Mouse (Mus musculus) limb, embryonic 11.5 days (tissue): ENCODE data around the gene Dcaf5. TPM values are rescaled to one million over a fixed set of nuclear protein-coding genes. Genes with fewer than 3 reads are reported as not detected.
"Not testable (repeated sequence)": the region's sequence is repeated elsewhere in the genome, so short reads cannot be mapped to it uniquely, and the experiment has no call there.

Source experiments
- ATAC-seq: fragments of 200-750 bp; cut with Nextera tagmentation; 2 replicates; pipeline ENCODE4 v1.8.0; 2017; ENCODE audit warnings: low read depth; ENCODE audit not compliant: insufficient number of reproducible peaks, low FRiP score, low TSS enrichment
- DNase-seq: peaks from one replicate; pipeline ENCODE4 v3.0.0-alpha.2; 2015; ENCODE audit warnings: low spot score
- H3K27ac ChIP-seq: fragments of 300-500 bp; sonication (generic); replicated peaks from 2 replicates; pipeline ENCODE4 v1.5.1; 2014; ENCODE audit warnings: low read depth, mild to moderate bottlenecking, low read length
- H3K27me3 ChIP-seq: fragments of 300-500 bp; sonication (generic); 2 replicates; pipeline ENCODE4 v1.6.1; 2014; ENCODE audit warnings: mild to moderate bottlenecking, low read length, mixed read lengths; ENCODE audit not compliant: control insufficient read depth, insufficient read depth
- H3K36me3 ChIP-seq: fragments of 300-500 bp; sonication (generic); 2 replicates; pipeline ENCODE4 v1.6.1; 2014; ENCODE audit warnings: mild to moderate bottlenecking, low read length, moderate library complexity, mixed read lengths; ENCODE audit not compliant: control insufficient read depth, insufficient read depth
- H3K4me1 ChIP-seq: fragments of 300-500 bp; sonication (generic); 2 replicates; pipeline ENCODE4 v1.6.1; 2014; ENCODE audit warnings: low read length, mixed read lengths; ENCODE audit not compliant: control insufficient read depth, insufficient read depth
- H3K4me2 ChIP-seq: fragments of 300-500 bp; sonication (generic); 2 replicates; pipeline ENCODE4 v1.6.1; 2014; ENCODE audit warnings: low read depth, mild to moderate bottlenecking, moderate library complexity; ENCODE audit not compliant: severe bottlenecking
- H3K4me3 ChIP-seq: fragments of 300-500 bp; sonication (generic); 2 replicates; pipeline ENCODE4 v1.5.1; 2014; ENCODE audit warnings: low read depth, low read length
- H3K9ac ChIP-seq: fragments of 300-500 bp; sonication (generic); 2 replicates; pipeline ENCODE4 v1.6.1; 2014; ENCODE audit warnings: mild to moderate bottlenecking, low read length
- H3K9me3 ChIP-seq: fragments of 300-500 bp; sonication (generic); 2 replicates; pipeline ENCODE4 v1.6.1; 2016; ENCODE audit warnings: low read length; ENCODE audit not compliant: control insufficient read depth
- WGBS: fragments of 180-500 bp; shearing (Covaris S2); extraction: QIAGEN DNeasy Blood & Tissue Kit; methylation state at CpG from one replicate; pipeline ENCODE4 v1.1.7; 2014; 5-methylcytosine and 5-hydroxymethylcytosine counted together
- polyA plus RNA-seq: library from polyadenylated mRNA; unstranded; fragments of >200 nt; fragmentation: Nextera tagmentation; extraction: Ambion mirVana; gene quantifications from 2 replicates; pipeline ENCODE4 v1.2.1, GENCODE M21; 2014

Dcaf5 gene
- polyA plus RNA-seq, 1 experiment from 2014 or later, result 10.3 TPM

GRCm38 (mm10) chr12:80462292-80462896 lies 26.0 kb upstream of the Dcaf5 start:
- not testable (repeated sequence) for H3K27me3 ChIP-seq, H3K36me3 ChIP-seq, H3K4me1 ChIP-seq, H3K27ac ChIP-seq, ATAC-seq, H3K9me3 ChIP-seq
- H3K9ac ChIP-seq, result peak overlapping the region; percentile 80; the same call in 1 of the 2 replicates
- 9% methylated on average over 10 of the region's 10 CpGs for WGBS
- peak overlapping the region; percentile 46; the same call in 1 of the 2 replicates for H3K4me2 ChIP-seq
- H3K4me3 ChIP-seq, result peak overlapping the region; percentile 84
- DNase-seq, result peak; percentile 38

- H3K9ac ChIP-seq, result no peak overlapping the region
- WGBS, result 86% methylated on average over 5 of the region's 5 CpGs
Measured at GRCm38 (mm10) chr12:80458033-80458432, 21.6 kb upstream of the Dcaf5 start.

GRCm38 (mm10) chr12:80453506-80453905 lies 17.1 kb upstream of the Dcaf5 start:
- no peak overlapping the region for H3K9ac ChIP-seq
- no peaks in the 10 kb centered on the region for H3K36me3 ChIP-seq
- ATAC-seq (no peak), DNase-seq (no peak)
- no peak overlapping the region for H3K4me3 ChIP-seq
- H3K4me2 ChIP-seq, result no peak overlapping the region
- no peak overlapping the region for H3K27ac ChIP-seq
- no peaks in the 10 kb centered on the region for H3K27me3 ChIP-seq
- 70% methylated on average over 1 of the region's 1 CpGs for WGBS
- H3K4me1 ChIP-seq, result no peaks in the 10 kb centered on the region
- H3K9me3 ChIP-seq, result no peaks in the 10 kb centered on the region

More at GRCm38 (mm10) chr12:80458033-80458432, 21.6 kb upstream of the Dcaf5 start:
- H3K27me3 ChIP-seq, result no peaks in the 10 kb centered on the region
- no peaks in the 10 kb centered on the region for H3K4me1 ChIP-seq
- H3K4me3 ChIP-seq, result no peak overlapping the region
- no peak overlapping the region for H3K4me2 ChIP-seq
- H3K36me3 ChIP-seq, result no peaks in the 10 kb centered on the region
- DNase-seq (no peak), ATAC-seq (no peak)
- H3K27ac ChIP-seq, result no peak overlapping the region
- no peaks in the 10 kb centered on the region for H3K9me3 ChIP-seq

- Histone ChIP-seq H3K9ac (no peak overlapping the region), H3K4me2 (no peak overlapping the region), H3K27ac (no peak overlapping the region), H3K9me3 (no peaks in the 10 kb centered on the region), H3K27me3 (no peaks in the 10 kb centered on the region), H3K4me3 (no peak overlapping the region), H3K36me3 (no peaks in the 10 kb centered on the region), H3K4me1 (no peaks in the 10 kb centered on the region)
- ATAC-seq (no peak), DNase-seq (no peak)
- WGBS, result 83% methylated on average over 9 of the region's 9 CpGs
Measured at GRCm38 (mm10) chr12:80444525-80445109, 8.2 kb upstream of the Dcaf5 start.

GRCm38 (mm10) chr12:80440957-80441356 lies 4.6 kb upstream of the Dcaf5 start:
- DNase-seq (no peak), ATAC-seq (no peak)
- Histone ChIP-seq H3K9me3 (no peaks in the 10 kb centered on the region), H3K27ac (no peak overlapping the region), H3K9ac (no peak overlapping the region), H3K4me3 (no peak overlapping the region), H3K27me3 (no peaks in the 10 kb centered on the region), H3K36me3 (no peaks in the 10 kb centered on the region), H3K4me2 (no peak overlapping the region), H3K4me1 (0 out of 2 replicates have a peak, but pooled peaks cover 3% of the 10 kb centered on the region)
- WGBS, result 85% methylated on average over 2 of the region's 2 CpGs

GRCm38 (mm10) chr12:80437051-80437675 lies 762 bp upstream of the Dcaf5 start:
- Histone ChIP-seq H3K27ac (peak overlapping the region; percentile 92), H3K4me3 (peak overlapping the region; percentile 85), H3K36me3 (no peaks in the 10 kb centered on the region), H3K4me1 (peaks cover 6% of the 10 kb centered on the region; the same call in 1 of the 2 replicates), H3K27me3 (no peaks in the 10 kb centered on the region), H3K4me2 (peak overlapping the region; percentile 82), H3K9me3 (no peaks in the 10 kb centered on the region), H3K9ac (peak overlapping the region; percentile 93)
- DNase-seq, result peak; percentile 27
- WGBS, result 27% methylated on average over 4 of the region's 4 CpGs
- ATAC-seq, result no peak

GRCm38 (mm10) chr12:80435887-80436286 lies 514 bp downstream of the Dcaf5 start:
- peak overlapping the region; percentile 82 for H3K4me2 ChIP-seq
- 0% methylated on average over 10 of the region's 10 CpGs for WGBS
- H3K4me1 ChIP-seq, result peaks cover 6% of the 10 kb centered on the region; the same call in 1 of the 2 replicates
- peak overlapping the region; percentile 93 for H3K9ac ChIP-seq
- H3K27me3 ChIP-seq, result no peaks in the 10 kb centered on the region
- H3K36me3 ChIP-seq, result no peaks in the 10 kb centered on the region
- peak overlapping the region; percentile 85 for H3K4me3 ChIP-seq
- ATAC-seq (0 out of 2 replicates have a peak, but pooled peaks have one; percentile 4), DNase-seq (no peak)
- peak overlapping the region; percentile 92 for H3K27ac ChIP-seq
- H3K9me3 ChIP-seq, result no peaks in the 10 kb centered on the region

- H3K4me1 ChIP-seq, result peaks cover 6% of the 10 kb centered on the region; the same call in 1 of the 2 replicates
- no peaks in the 10 kb centered on the region for H3K36me3 ChIP-seq
- H3K9ac ChIP-seq, result peak overlapping the region; percentile 93
- H3K27me3 ChIP-seq, result no peaks in the 10 kb centered on the region
- ATAC-seq (peak; percentile 71), DNase-seq (peak; percentile 87)
- peak overlapping the region; percentile 82 for H3K4me2 ChIP-seq
- WGBS, result under 1% methylated on average over 45 of the region's 64 CpGs
- peak overlapping the region; percentile 85 for H3K4me3 ChIP-seq
- no peaks in the 10 kb centered on the region for H3K9me3 ChIP-seq
- H3K27ac ChIP-seq, result peak overlapping the region; percentile 92
Measured at GRCm38 (mm10) chr12:80434961-80435691, 1.3 kb downstream of the Dcaf5 start.
